Mouse (Mus musculus) mesoderm, embryonic 11.5 days (tissue): ENCODE results near the gene Gm27021.

ENCODE experiments used
- DNase-seq: peaks from one replicate; pipeline ENCODE4 v3.0.0-alpha.2; 2012; ENCODE audit warnings: low read depth, low spot score

The Gm27021 gene

GRCm38 (mm10) chr8:120667561-120668373, at the start of gene Gm27021, which contains the start of gene Cox4i1:
Gm27021 (minus strand) TSS chr8:120668079.
Cox4i1 (plus strand) TSS chr8:120668222.
- DNase-seq = peak; percentile 93

DNA sequence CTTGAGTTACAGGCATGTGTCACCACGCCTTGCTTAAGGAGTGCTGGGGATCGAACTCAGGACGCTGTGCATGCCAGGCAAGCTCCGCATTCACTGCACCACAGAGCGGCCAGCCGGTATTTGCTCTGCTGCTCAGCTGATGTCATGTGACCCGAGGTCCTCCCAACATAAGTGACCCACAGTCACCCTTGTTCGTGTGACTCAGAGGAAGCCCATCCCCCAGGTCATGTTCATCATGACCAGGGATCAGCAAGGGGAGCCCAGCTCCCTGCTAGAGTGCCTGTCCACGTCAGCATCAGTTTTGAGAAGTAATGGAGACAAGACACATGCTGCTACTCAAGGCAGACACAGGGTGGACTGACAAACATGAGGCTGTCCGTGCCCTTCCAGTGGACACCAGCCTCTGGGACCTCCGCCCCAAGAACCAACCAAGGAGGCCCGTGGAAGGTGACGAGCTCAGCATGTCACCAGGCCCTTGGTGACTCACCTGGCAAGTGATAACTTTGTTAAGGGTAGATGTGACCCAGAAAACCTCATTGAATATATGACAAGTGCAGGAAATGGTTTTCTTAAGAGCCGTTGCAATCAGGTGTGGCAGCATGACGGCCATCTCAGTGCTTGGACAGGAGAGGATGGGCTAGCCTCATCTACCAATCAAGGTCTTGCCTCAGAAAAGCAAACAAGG, 48.3 kb upstream of the Gm27021 start:
- DNase-seq = no peak

- DNase-seq = no peak
Measured at GRCm38 (mm10) chr8:120715200-120715599, 47.3 kb upstream of the Gm27021 start.

DNA sequence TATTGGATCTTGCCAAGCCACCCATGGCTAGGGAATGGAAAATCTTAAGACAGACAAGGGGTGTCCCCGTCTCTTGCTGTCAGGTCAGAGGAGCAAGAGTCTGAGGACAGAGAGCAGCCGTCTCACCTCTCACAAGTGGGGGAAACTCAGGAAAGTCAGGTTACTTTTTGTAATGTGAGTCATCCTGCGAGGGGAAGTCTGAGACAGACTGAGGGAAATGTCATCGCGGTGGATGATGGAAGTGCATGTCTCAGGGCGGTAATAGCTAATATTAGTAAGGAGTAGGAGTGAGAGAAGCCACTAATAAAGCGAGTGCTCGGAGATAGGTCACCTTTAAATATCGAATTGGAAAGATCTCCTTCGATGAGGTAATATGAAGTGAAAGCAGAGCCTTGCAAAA, 41.3 kb upstream of the Gm27021 start:
- no peak for DNase-seq

- DNase-seq = no peak
Measured at GRCm38 (mm10) chr8:120706193-120706592, 38.3 kb upstream of the Gm27021 start.

GRCm38 (mm10) chr8:120705163-120705562, 37.3 kb upstream of the Gm27021 start:
- DNase-seq = no peak

- DNase-seq = no peak
Measured at GRCm38 (mm10) chr8:120704203-120704602, 36.3 kb upstream of the Gm27021 start.

DNA sequence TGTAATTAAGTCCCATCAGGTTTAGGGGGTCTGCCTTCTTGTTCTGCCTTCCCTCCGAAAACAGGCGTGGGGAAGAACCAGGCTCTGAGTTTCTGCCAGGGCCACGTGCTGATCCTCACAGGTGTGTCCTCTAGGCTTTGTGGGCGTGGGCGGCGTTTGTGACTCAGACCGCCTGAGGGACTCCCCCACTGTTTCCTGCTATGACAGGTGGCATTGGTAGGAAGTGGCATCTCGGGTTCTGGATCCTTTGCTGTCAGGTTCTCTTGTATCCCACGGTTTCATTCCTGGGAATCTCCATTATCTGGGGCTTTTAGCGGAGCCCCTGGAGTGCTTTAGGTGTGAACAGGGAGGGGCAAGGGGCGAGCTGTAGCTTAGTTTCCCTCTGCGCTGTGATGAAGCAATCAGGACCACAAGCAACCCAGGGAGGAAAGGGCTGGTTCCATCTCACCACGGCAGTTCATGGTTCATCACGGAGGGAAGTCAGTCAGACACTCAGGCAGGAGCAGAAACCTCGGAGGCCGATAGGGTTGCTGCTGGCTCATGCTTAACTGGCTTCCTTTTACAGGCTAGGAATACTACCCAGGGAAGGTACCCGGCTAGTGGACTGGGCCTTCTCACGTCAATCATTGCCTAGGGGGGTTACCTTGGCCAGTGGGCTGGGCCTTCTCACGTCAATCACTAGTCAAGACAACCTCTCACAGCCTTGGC, 34.0 kb upstream of the Gm27021 start:
- no peak for DNase-seq

DNA sequence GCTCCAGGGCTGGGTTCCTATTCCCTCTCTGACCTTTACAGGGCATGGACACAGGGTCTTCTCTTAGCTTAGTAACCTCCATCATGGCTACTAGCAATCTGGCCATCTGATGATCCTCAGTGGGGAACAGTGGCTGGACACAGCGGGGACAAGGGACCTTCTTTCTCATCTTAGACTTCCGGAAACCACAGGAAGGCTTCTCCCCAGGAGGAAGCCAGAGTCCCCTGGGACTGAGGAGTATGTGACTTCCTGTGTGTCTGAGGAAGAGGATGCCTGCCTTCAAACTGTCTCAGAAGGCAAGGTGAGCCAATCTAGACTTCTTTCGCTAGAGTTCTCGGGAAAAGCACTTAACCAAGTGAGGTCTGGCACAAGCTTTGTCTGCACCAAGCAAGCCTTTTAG, 32.2 kb upstream of the Gm27021 start:
- DNase-seq = no peak

DNA sequence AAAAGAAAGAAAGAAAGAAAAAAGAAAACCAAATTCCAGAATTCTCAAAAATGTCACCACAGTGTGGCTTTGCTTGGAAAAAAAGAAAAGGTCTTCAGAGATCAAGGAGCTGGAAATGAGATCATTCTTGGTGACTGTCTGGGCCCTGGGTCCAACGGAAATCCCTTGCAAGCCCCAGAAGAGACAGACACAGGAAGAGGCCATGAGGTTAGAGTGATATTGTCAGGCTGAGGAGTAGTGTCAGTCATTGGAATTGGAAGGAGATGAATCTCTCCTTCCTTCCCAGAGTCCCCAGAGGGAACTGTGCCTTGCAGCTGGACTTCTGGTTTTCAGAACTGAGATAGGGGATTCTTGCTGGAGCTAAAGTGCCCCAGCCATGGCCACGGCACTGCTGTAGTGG, 31.7 kb upstream of the Gm27021 start:
- DNase-seq = no peak

- no peak for DNase-seq
Measured at GRCm38 (mm10) chr8:120699079-120699478, 31.2 kb upstream of the Gm27021 start.

DNA sequence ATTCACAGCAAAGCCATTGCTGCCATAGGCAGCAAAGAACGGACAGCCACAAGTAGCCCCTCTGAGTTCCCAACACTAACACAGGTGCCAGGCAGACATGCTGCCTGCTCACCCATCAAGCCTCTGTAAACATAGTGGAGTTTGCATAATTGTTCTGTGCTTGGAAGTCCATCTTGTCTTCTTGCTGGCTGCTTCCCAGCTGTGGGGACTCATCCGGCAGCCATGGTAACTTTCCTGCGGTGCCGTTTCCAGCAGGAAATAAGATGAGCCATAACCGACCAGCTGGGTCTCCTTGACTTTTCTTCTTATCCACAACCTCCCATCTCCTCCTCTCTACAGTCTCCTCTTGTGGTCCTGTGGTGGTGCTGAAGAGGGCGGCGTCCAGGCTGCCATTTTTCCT, 30.5 kb upstream of the Gm27021 start:
- no peak for DNase-seq

GRCm38 (mm10) chr8:120697979-120698272, 30.0 kb upstream of the Gm27021 start:
- DNase-seq = no peak

DNA sequence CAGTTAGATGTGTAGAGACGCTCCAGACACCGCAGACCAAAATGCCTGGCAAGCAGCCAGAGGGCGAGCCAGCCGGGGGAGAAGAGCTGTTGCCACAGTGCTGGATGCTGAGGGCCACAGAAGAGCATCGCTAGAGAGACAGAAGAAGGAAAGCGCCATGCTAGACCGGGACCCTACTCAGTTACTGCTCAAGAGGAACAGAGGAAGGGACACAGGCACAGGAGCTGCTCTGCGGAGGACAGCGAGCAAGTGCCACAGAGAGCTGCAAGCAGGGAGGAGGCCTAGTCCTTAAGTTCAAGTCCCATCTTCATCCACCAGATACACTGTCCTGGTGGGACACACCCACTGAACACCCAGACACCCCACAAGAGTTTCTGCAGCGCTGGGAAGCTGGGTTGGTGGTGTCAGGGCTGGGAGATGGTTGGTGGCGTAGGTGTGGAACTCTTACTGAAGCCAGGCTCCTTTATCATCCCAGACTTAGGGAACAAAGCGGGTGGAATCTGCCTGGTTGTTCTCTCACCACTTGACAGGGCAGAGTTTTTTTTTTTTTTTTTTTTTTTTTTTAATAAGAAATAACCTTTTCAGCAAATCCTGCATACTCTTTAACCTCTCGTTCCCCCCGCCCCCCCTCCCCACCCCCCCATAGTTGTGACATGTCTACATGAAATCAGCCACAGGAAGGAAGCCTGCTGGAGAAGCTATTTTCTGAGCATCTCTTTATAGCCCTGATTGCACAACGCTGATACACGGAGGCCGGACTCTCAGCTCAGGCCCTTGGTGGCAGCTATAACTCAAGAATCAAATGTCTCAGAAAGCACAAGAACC, 29.5 kb upstream of the Gm27021 start:
- no peak for DNase-seq

DNA sequence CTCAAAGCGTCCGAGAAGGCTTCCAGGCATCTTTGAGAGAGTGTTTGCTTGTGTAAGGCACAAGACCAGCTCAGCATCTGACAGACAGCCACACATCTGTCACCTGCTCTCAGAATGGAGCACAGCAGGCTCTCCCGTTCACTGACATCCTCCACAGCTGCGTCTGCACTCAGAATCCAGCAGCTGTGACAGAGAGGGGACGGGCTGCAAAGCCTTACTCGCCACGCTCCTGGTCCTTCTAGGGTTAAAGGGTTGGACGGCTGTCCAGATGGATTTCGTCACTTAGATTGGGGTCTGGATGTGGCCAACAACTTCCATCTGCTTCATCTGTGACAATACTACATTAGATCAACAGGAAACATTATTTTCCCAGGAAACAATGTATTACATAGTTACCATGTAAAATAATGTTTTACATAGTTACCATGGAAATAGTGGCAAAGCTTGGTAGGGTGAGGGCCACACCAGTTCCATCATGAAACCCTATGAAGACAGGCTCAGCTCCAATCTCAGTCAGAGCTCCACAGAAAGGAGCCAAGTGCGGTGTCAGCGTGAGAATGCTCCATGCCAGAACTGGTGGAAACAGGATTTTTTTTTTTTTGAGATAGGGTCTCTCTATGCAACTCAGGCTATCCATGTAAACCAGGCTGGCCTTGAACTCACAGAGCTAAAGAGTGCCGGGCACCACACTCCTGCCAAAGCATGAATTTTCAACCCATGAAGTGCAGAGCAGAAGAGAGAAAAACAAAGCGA, 28.7 kb upstream of the Gm27021 start:
- DNase-seq = peak; percentile 34

DNA sequence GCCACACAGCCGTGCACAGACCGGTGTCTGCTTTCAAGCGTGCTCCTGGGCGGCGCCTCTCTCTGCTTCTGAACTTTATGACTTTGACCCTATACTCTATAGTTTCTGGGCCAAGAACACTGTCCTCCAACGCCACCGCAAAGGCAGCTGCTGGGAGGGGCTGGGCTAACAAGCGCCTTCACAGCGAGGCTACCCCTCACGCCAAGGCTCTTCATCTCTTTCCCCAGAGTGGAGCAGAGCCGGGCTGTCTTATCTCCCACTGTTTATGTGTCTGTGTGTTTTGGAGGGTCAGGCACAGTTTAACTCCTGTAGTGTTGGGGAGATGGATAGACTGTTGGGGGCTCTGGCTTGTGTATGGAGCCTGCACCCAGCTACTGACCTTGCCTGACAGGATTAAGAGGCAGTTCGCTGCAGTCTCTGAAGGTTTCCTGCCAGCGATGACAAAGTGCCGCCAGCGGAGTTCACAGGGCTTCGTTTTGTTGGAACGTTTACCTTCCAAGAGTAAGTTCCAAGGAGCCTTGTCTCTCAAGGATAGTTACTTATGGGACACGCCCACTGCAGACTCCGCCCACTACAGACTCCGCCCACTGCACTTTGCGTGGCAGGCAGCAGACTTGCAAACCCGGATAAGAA, 26.1 kb upstream of the Gm27021 start:
- peak; percentile 50 for DNase-seq

DNA sequence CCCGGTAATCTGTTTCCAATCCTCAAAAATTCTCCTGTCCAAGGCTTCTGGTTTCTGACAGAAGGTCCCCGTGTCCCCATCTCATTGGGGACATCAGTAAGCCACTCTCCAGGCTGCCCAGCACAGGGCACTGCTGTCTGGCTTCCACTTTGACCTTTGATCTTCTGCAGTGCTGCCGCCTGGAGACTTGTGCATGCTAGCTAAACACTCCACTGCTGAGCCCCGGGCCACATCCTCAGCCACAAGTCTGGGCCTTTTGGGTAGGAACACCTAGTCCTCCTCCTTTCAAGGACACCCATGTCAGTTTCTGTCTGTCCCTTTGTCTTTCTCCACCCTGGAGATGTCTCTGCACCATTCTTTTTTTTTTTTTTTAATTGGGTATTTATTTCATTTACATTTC, 25.1 kb upstream of the Gm27021 start:
- no peak for DNase-seq

GRCm38 (mm10) chr8:120688511-120688910, 20.6 kb upstream of the Gm27021 start:
- no peak for DNase-seq

- no peak for DNase-seq
Measured at GRCm38 (mm10) chr8:120687786-120688185, 19.9 kb upstream of the Gm27021 start.

DNA sequence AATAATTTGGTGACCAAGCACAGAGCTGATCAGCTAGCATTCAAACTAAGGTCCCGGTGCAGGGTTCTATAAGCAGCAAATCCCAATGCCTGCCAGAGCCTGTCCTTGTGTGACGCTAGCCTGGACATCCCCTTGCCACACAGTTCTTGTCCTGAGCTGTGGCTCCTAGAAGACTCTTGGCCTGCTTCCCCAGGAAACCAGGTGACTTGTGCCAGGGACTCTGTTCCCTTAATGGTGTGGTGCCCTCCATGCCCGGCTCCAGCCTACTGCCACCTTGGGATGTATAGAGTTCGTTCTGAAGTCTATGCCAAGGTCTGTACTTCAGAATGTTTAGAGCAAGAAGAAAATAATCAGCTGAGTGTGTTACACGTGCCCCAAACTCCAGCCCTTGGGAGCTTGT, 18.7 kb upstream of the Gm27021 start:
- DNase-seq = no peak

DNA sequence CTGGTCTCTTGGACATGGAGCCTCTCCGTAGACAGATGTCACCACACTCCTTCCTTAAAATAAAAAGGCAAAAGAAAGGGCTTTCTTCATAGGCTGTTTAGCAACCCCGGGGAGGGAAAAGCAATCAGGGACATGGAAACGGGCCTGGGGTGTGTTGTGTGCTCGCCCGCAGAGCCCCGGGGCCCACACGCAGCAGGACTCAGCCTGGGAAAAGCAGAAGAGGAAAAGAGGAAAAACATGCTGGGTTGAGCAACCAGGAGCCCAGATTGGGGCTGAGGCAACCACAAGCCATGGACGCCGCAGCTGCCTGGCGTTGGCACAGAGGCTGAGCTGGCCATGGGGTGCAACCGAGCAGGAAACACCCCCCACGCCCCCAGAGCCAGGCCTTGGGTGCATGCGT, 18.2 kb upstream of the Gm27021 start:
- DNase-seq = no peak
